Mouse (Mus musculus): Measurements from ENCODE around the gene Rap1a. TPM values are rescaled to one million over a fixed set of nuclear protein-coding genes. Genes with fewer than 3 reads are reported as not detected.
A peak's percentile ranks its signal among the peaks of the same experiment; 100 is the strongest.

Gene Rap1a
- polyA plus RNA-seq, 1 experiment from 2014 or later, result 48.1 TPM

DNA sequence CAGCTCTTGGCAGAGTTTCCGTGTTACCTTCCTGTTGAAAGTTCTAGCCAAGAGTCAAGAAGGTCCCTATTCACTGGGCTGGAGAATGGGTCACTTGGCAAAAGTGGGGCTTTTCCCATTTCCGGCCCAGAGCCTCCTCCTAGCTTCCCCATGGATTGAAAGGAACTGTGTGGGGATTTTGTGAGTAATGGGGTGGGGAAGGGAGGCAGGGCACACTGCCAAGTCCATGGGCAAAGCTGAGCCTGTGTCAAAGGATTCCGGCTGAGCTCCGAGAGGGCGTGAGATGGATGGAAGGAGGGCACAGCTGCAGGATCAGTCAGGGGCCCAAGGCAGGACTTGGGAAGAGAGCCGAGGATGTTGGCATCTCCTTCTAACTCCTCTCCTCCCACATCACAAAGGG is 90.9 kb downstream of the Rap1a start:
- Histone ChIP-seq H3K27ac (ENCODE audit: low read depth, low read length) (no peak overlapping the region), H3K9me3 (replicated peaks; ENCODE audit: control insufficient read depth, low read length) (no peaks in the 10 kb centered on the region), H3K9ac (ENCODE audit: low read length) (no peak overlapping the region), H3K4me1 (ENCODE audit: control insufficient read depth, insufficient read depth, low read length) (peaks cover 17% of the 10 kb centered on the region; the same call in 1 of the 2 replicates), H3K4me3 (ENCODE audit: low read depth, low read length) (no peak overlapping the region), H3K27me3 (replicated peaks; ENCODE audit: control insufficient read depth, insufficient read depth, low read length) (no peaks in the 10 kb centered on the region), H3K4me2 (ENCODE audit: low read length) (no peak overlapping the region), H3K36me3 (ENCODE audit: control insufficient read depth, insufficient read depth, low read length) (no peaks in the 10 kb centered on the region)
- 31% methylated on average over 6 of the region's 6 CpGs for WGBS
- ATAC-seq (peak; percentile 17; the same call in 1 of the 2 replicates), DNase-seq (ENCODE audit: low spot score) (peak; percentile 58)

DNA sequence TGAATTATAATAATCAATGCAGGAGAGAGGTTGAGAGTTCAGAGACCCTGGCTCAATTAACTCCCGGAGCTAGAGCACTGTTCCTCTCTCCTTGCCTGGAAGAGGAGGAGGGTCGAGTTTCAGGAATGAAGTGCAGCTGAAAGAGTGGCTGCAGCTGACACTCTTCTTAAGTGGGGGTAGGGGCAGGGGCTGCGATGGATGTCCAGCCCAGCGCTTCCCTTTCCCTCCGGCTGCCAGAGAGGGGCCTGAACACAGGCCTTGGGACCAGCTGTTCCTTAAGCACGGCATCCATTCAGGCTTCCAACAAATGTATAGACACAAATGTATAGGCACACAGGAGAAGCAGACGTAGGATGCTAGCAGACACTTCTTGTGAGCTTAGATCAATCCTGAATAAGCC is 93.5 kb downstream of the Rap1a start:
- Histone ChIP-seq H3K27ac (ENCODE audit: low read depth, low read length) (no peak overlapping the region), H3K9me3 (replicated peaks; ENCODE audit: control insufficient read depth, low read length) (no peaks in the 10 kb centered on the region), H3K36me3 (ENCODE audit: control insufficient read depth, insufficient read depth, low read length) (no peaks in the 10 kb centered on the region), H3K4me3 (ENCODE audit: low read depth, low read length) (no peak overlapping the region), H3K9ac (ENCODE audit: low read length) (0 out of 2 replicates have a peak overlapping the region, but pooled peaks have one; percentile 8), H3K27me3 (replicated peaks; ENCODE audit: control insufficient read depth, insufficient read depth, low read length) (no peaks in the 10 kb centered on the region), H3K4me2 (ENCODE audit: low read length) (no peak overlapping the region), H3K4me1 (ENCODE audit: control insufficient read depth, insufficient read depth, low read length) (peaks cover 21% of the 10 kb centered on the region; the same call in 1 of the 2 replicates)
- 23% methylated on average over 7 of the region's 7 CpGs for WGBS
- DNase-seq (ENCODE audit: low spot score) (no peak), ATAC-seq (no peak)

DNA sequence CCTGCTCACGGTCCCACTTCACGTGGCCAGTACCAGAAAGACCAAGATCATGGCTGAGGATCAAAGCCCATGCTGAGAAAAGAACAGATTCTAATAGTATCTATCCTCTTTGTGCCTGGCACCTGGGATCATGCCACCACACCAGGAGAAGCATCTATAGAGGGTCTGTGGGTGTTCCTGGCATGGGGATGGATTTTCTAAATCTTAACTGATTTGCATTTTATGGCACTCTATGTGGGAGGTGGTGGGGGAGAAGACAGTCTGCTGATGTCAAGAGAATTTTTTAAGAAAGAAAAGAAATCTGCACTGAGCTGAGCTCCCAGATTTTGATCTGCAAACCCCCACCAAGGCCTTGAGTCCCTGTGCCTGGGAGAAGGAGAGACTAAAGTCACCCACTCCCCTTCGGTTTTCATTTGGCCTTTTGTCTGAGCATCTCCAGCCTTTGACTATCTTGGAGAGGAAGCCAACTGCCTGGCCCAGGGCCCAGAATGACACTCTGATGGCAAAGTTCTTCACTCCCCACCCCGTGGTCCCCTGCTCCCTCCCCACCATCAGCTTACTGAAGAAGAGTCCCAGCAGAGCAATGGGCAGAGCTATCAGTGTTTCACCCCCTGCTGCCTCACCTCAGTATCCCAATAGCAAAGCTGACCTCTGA is 94.6 kb downstream of the Rap1a start:
- Histone ChIP-seq H3K36me3 (ENCODE audit: control insufficient read depth, insufficient read depth, low read length) (no peaks in the 10 kb centered on the region), H3K27ac (ENCODE audit: low read depth, low read length) (no peak overlapping the region), H3K4me1 (ENCODE audit: control insufficient read depth, insufficient read depth, low read length) (peaks cover 21% of the 10 kb centered on the region; the same call in 1 of the 2 replicates), H3K4me2 (ENCODE audit: low read length) (peak overlapping the region; percentile 99; the same call in 1 of the 2 replicates), H3K9me3 (replicated peaks; ENCODE audit: control insufficient read depth, low read length) (no peaks in the 10 kb centered on the region), H3K4me3 (ENCODE audit: low read depth, low read length) (no peak overlapping the region), H3K27me3 (replicated peaks; ENCODE audit: control insufficient read depth, insufficient read depth, low read length) (no peaks in the 10 kb centered on the region), H3K9ac (ENCODE audit: low read length) (no peak overlapping the region)
- DNase-seq (ENCODE audit: low spot score), result no peak
- WGBS, result 35% methylated on average over 4 of the region's 4 CpGs
- ATAC-seq, result no peak

DNA sequence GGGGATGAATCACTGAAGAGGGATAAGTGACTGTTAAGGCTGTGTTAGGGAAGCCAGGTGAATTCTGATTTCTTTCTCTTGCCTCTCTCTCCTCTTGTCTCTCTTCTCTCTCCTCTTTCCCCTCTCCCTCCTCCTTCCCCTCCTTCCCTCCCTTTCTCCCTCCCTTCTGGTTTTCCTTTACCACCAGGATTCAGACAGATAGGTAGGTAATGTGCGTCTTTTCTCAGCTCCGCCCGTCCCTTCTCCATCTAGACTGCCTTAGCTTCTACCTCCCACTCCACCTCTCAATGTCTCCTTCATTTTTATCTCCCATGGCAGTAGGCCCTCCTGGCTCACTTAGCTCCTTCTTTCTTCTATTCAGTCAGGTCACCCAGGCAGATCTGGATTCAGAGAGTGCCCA is 95.6 kb downstream of the Rap1a start:
- Histone ChIP-seq H3K27ac (ENCODE audit: low read depth, low read length) (no peak overlapping the region; the same call in 1 of the 2 replicates), H3K4me2 (ENCODE audit: low read length) (peak overlapping the region; percentile 99), H3K27me3 (replicated peaks; ENCODE audit: control insufficient read depth, insufficient read depth, low read length) (no peaks in the 10 kb centered on the region), H3K4me3 (ENCODE audit: low read depth, low read length) (peak overlapping the region; percentile 47), H3K9ac (ENCODE audit: low read length) (peak overlapping the region; percentile 66), H3K9me3 (replicated peaks; ENCODE audit: control insufficient read depth, low read length) (no peaks in the 10 kb centered on the region), H3K4me1 (ENCODE audit: control insufficient read depth, insufficient read depth, low read length) (peaks cover 21% of the 10 kb centered on the region; the same call in 1 of the 2 replicates), H3K36me3 (ENCODE audit: control insufficient read depth, insufficient read depth, low read length) (no peaks in the 10 kb centered on the region)
- WGBS, result 20% methylated on average over 3 of the region's 3 CpGs
- no peak; the same call in 1 of the 2 replicates for ATAC-seq
- no peak for DNase-seq (ENCODE audit: low spot score)

DNA sequence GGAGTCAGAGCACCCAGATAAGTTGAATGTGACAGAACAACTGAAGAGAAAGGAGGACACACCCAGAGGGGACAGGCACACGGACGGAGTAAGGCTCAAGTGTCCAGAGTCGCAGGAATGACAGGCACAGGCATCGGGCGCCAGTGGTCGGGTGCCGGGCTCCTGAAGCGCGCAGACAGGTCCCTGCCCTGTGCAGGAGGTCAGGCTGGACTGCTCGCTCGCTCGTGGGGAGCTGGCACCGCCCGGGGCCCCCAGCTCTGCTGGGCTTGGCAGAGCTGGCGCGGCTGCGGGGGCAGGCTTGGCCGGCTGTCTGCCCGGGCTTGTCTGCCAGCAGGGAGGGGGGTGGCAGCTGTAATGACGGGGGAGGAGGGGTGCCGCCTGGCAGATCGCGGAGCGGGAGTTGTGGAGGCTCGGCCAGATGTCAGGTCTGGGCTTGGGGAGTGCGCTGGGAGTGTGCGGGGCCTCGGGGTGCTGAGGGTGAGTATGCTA is 96.0 kb downstream of the Rap1a start:
- Histone ChIP-seq H3K36me3 (ENCODE audit: control insufficient read depth, insufficient read depth, low read length) (no peaks in the 10 kb centered on the region), H3K27me3 (replicated peaks; ENCODE audit: control insufficient read depth, insufficient read depth, low read length) (no peaks in the 10 kb centered on the region)
- 0% methylated on average over 25 of the region's 28 CpGs for WGBS

DNA sequence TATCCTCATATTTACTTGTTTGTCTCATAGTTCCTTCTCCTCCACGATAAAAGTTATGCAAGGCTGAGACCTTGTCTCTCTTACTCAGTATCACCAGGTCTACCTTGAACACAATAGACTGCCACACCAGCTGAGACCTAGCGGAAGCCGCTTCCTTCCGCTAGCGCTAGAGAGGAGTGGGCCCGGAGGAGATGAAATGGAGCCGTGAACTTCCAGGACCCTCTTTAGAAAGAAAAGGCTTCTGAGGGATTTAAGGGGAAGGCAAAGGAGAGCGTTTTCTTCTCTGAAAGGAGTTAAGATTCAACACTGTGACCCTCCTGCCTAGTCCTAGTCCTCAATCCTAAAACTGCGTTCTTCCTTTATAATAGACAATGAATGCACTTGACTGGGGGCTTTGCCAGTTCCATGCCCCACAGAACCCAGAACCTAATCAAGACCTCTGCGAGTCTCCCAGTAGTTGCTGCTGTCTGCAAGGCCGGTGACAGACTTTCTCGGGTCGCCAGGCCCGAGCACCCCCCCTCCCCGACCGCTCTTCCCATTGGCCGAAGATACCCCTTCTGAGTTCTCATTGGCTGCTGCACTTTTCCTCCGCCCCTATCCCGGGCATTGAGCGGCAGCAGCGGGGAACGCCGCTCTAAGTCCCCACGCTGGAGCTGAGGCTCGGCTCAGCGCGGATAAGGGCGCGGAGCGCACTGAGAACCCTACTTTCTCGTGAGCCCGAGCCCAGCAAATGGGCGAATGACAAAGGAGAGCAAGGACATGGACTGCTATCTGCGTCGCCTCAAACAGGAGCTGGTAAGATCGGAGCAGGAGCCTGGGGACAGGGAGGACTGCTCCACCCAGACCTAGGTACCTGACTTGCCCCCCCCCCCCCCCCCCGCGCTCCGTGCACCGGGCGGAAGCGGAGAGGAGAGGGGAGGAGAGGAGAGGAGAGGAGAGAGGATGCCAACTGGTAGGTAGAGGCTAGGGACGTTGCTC is 96.8 kb downstream of the Rap1a start, which contains the start of gene Inka2:
Gene Inka2, plus strand, starts transcription at position 569 of the 978 bp plus-strand sequence.
- Histone ChIP-seq H3K9me3 (replicated peaks; ENCODE audit: control insufficient read depth, low read length) (no peaks in the 10 kb centered on the region), H3K27ac (ENCODE audit: low read depth, low read length) (peak within 1 kb of the TSS; percentile 57; the same call in 1 of the 2 replicates), H3K4me3 (ENCODE audit: low read depth, low read length) (peak within 1 kb of the TSS; percentile 47), H3K4me1 (ENCODE audit: control insufficient read depth, insufficient read depth, low read length) (peaks cover 18% of the 10 kb centered on the region; the same call in 1 of the 2 replicates), H3K9ac (ENCODE audit: low read length) (peak within 1 kb of the TSS; percentile 66), H3K27me3 (replicated peaks; ENCODE audit: control insufficient read depth, insufficient read depth, low read length) (no peaks in the 10 kb centered on the region), H3K36me3 (ENCODE audit: control insufficient read depth, insufficient read depth, low read length) (no peaks in the 10 kb centered on the region), H3K4me2 (ENCODE audit: low read length) (peak within 1 kb of the TSS; percentile 99)
- DNase-seq (ENCODE audit: low spot score), result peak; percentile 94
- peak; percentile 97 for ATAC-seq
- 2% methylated on average over 37 of the region's 43 CpGs for WGBS

More for the DNA sequence above, 96.0 kb downstream of the Rap1a start:
- ATAC-seq (peak; percentile 70), DNase-seq (ENCODE audit: low spot score) (peak; percentile 73)
- H3K9me3 ChIP-seq (replicated peaks; ENCODE audit: control insufficient read depth, low read length), result no peaks in the 10 kb centered on the region
- H3K4me3 ChIP-seq (ENCODE audit: low read depth, low read length), result peak overlapping the region; percentile 47
- peak overlapping the region; percentile 57; the same call in 1 of the 2 replicates for H3K27ac ChIP-seq (ENCODE audit: low read depth, low read length)
- peak overlapping the region; percentile 66 for H3K9ac ChIP-seq (ENCODE audit: low read length)
- peaks cover 19% of the 10 kb centered on the region; the same call in 1 of the 2 replicates for H3K4me1 ChIP-seq (ENCODE audit: control insufficient read depth, insufficient read depth, low read length)
- H3K4me2 ChIP-seq (ENCODE audit: low read length), result peak overlapping the region; percentile 99

DNA sequence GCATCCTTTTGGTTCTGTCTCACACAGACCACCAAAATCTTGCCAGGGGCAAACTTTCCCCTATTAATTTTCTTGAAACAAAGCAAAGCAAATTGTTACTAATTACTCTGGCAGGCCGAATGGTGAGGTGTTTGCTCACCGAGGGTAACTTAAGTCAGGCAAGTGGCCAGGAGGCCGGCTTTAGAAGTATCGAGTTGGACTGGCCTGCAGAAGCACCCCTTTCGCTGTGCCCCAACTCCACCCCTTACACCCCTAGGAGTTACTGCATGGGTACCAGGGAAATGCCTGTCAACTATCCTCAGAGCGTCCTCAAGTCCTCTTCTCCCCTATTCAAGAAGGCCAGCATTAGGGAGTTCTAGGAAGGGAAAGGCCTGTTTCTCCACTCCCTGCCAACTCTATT is 97.6 kb downstream of the Rap1a start:
- Histone ChIP-seq H3K4me3 (ENCODE audit: low read depth, low read length) (no peak overlapping the region), H3K9ac (ENCODE audit: low read length) (no peak overlapping the region), H3K36me3 (ENCODE audit: control insufficient read depth, insufficient read depth, low read length) (no peaks in the 10 kb centered on the region), H3K9me3 (replicated peaks; ENCODE audit: control insufficient read depth, low read length) (no peaks in the 10 kb centered on the region), H3K27me3 (replicated peaks; ENCODE audit: control insufficient read depth, insufficient read depth, low read length) (no peaks in the 10 kb centered on the region), H3K27ac (ENCODE audit: low read depth, low read length) (no peak overlapping the region), H3K4me1 (ENCODE audit: control insufficient read depth, insufficient read depth, low read length) (peaks cover 18% of the 10 kb centered on the region; the same call in 1 of the 2 replicates), H3K4me2 (ENCODE audit: low read length) (no peak overlapping the region)
- ATAC-seq (no peak), DNase-seq (ENCODE audit: low spot score) (no peak)
- 48% methylated on average over 6 of the region's 6 CpGs for WGBS

DNA sequence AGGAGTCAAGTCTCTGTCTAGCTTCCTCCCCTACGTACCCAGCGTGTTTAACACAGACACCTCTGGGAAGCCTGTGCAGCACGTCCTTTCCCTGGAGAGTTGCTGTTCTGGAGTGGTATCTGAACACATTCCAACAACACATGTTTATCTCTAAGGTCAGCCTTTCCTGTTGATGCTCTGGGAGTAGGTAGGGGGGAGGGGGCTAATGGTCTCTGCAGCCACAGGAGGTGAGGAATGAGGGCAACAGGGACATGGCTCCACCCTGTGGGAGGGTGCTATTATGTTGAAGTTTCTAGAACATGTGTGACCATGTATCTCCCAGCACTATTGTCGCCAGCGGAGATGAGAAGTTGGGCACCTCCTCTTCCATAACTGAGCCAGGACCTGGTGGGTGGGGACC is 99.7 kb downstream of the Rap1a start:
- ATAC-seq (no peak), DNase-seq (ENCODE audit: low spot score) (no peak)
- Histone ChIP-seq H3K4me1 (ENCODE audit: control insufficient read depth, insufficient read depth, low read length) (peaks cover 18% of the 10 kb centered on the region), H3K27me3 (replicated peaks; ENCODE audit: control insufficient read depth, insufficient read depth, low read length) (no peaks in the 10 kb centered on the region), H3K4me3 (ENCODE audit: low read depth, low read length) (no peak overlapping the region), H3K27ac (ENCODE audit: low read depth, low read length) (no peak overlapping the region), H3K9me3 (replicated peaks; ENCODE audit: control insufficient read depth, low read length) (no peaks in the 10 kb centered on the region), H3K4me2 (ENCODE audit: low read length) (no peak overlapping the region), H3K36me3 (ENCODE audit: control insufficient read depth, insufficient read depth, low read length) (no peaks in the 10 kb centered on the region), H3K9ac (ENCODE audit: low read length) (no peak overlapping the region)
- 74% methylated on average over 5 of the region's 5 CpGs for WGBS
